Mouse (Mus musculus): Measurements from ENCODE around the gene Gm16253.

DNA sequence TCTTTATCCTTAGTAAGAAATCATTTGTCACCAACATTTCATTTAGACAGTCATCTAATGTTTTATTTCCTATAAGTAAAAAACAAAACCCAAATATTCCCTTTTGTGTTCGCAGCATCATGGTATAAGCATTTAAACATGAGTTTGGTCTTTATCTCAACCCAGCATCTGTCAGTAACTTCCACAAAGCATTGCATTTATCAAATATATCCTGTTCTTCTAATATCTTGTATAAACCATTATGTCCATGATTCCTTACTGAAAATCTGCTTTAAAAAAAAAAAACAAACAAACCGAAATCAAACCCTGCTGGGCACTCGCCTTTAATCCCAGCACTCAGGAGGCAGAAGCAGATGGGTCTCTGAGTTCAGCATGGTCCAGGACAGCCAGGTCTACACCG is 29.8 kb downstream of the Gm16253 start:
- TF ChIP-seq POLR2A (IDR thresholded peaks at IDR 0.05; ENCODE audit: borderline replicate concordance, low read depth, low read length) (no peak), CTCF (IDR thresholded peaks at IDR 0.05; ENCODE audit: low read depth, low read length) (no peak)

Data from bone marrow macrophage, adult 2 months (primary cell).